Mouse (Mus musculus) ES-Bruce4 (cell line): ENCODE data around the gene Trmt61a.

Source experiments
- CTCF ChIP-seq: IDR thresholded peaks from one replicate; pipeline ENCODE4 v1.8.1; 2011; ENCODE audit warnings: low read depth, low read length
- EP300 ChIP-seq: IDR thresholded peaks from 2 replicates; pipeline ENCODE4 v1.6.1; 2011; ENCODE audit warnings: low read depth, low read length; ENCODE audit not compliant: insufficient read depth

GRCm38 (mm10) chr12:111705186-111705973 lies 27.5 kb downstream of the Trmt61a start:
- TF ChIP-seq EP300 (no peak), CTCF (no peak)
